Mouse (Mus musculus): ENCODE measurements around the gene Samd10. TPM values are rescaled to one million over a fixed set of nuclear protein-coding genes. Genes with fewer than 3 reads are reported as not detected.

Gene Samd10
- polyA plus RNA-seq, 1 experiment from 2014 or later = 29.2 TPM

GRCm38 (mm10) chr2:181588229-181588780 lies 10.7 kb downstream of the Samd10 start:
- no peak overlapping the region for H3K27ac ChIP-seq (ENCODE audit: low read depth, low read length)
- peaks cover 70% of the 10 kb centered on the region for H3K36me3 ChIP-seq (ENCODE audit: control insufficient read depth, insufficient read depth, low read length)
- no peak overlapping the region for H3K4me2 ChIP-seq (replicated peaks; ENCODE audit: low read depth, low read length)
- H3K9ac ChIP-seq (ENCODE audit: low read depth, low read length) = no peak overlapping the region
- 87% methylated on average over 11 of the region's 11 CpGs for WGBS
- no peak for ATAC-seq (ENCODE audit: low FRiP score, low TSS enrichment)
- no peaks in the 10 kb centered on the region for H3K9me3 ChIP-seq (ENCODE audit: control insufficient read depth, low read length)
- no peaks in the 10 kb centered on the region for H3K27me3 ChIP-seq (ENCODE audit: control insufficient read depth, insufficient read depth, low read length)
- peaks cover 12% of the 10 kb centered on the region; the same call in 1 of the 2 replicates for H3K4me1 ChIP-seq (ENCODE audit: control insufficient read depth, insufficient read depth, low read length)
- H3K4me3 ChIP-seq (ENCODE audit: low read length) = no peak overlapping the region

GRCm38 (mm10) chr2:181587796-181588195 lies 11.2 kb downstream of the Samd10 start:
- peaks cover 70% of the 10 kb centered on the region for H3K36me3 ChIP-seq (ENCODE audit: control insufficient read depth, insufficient read depth, low read length)
- no peak overlapping the region for H3K9ac ChIP-seq (ENCODE audit: low read depth, low read length)
- no peak overlapping the region for H3K4me3 ChIP-seq (ENCODE audit: low read length)
- H3K9me3 ChIP-seq (ENCODE audit: control insufficient read depth, low read length) = no peaks in the 10 kb centered on the region
- peaks cover 9% of the 10 kb centered on the region; the same call in 1 of the 2 replicates for H3K4me1 ChIP-seq (ENCODE audit: control insufficient read depth, insufficient read depth, low read length)
- no peaks in the 10 kb centered on the region for H3K27me3 ChIP-seq (ENCODE audit: control insufficient read depth, insufficient read depth, low read length)
- no peak overlapping the region for H3K27ac ChIP-seq (ENCODE audit: low read depth, low read length)
- no peak for ATAC-seq (ENCODE audit: low FRiP score, low TSS enrichment)
- WGBS = 82% methylated on average over 6 of the region's 6 CpGs
- no peak overlapping the region for H3K4me2 ChIP-seq (replicated peaks; ENCODE audit: low read depth, low read length)

GRCm38 (mm10) chr2:181586124-181586523 lies 12.9 kb downstream of the Samd10 start:
- no peaks in the 10 kb centered on the region for H3K9me3 ChIP-seq (ENCODE audit: control insufficient read depth, low read length)
- no peak overlapping the region for H3K4me3 ChIP-seq (ENCODE audit: low read length)
- no peak overlapping the region for H3K9ac ChIP-seq (ENCODE audit: low read depth, low read length)
- peaks cover 70% of the 10 kb centered on the region for H3K36me3 ChIP-seq (ENCODE audit: control insufficient read depth, insufficient read depth, low read length)
- H3K4me1 ChIP-seq (ENCODE audit: control insufficient read depth, insufficient read depth, low read length) = peaks cover 2% of the 10 kb centered on the region; the same call in 1 of the 2 replicates
- no peak overlapping the region for H3K27ac ChIP-seq (ENCODE audit: low read depth, low read length)
- no peak overlapping the region for H3K4me2 ChIP-seq (replicated peaks; ENCODE audit: low read depth, low read length)
- no peaks in the 10 kb centered on the region for H3K27me3 ChIP-seq (ENCODE audit: control insufficient read depth, insufficient read depth, low read length)
- WGBS = 92% methylated on average over 3 of the region's 3 CpGs
- no peak for ATAC-seq (ENCODE audit: low FRiP score, low TSS enrichment)

- Histone ChIP-seq H3K9me3 (ENCODE audit: control insufficient read depth, low read length) (no peaks in the 10 kb centered on the region), H3K4me1 (ENCODE audit: control insufficient read depth, insufficient read depth, low read length) (peaks cover 3% of the 10 kb centered on the region), H3K27me3 (ENCODE audit: control insufficient read depth, insufficient read depth, low read length) (no peaks in the 10 kb centered on the region), H3K36me3 (ENCODE audit: control insufficient read depth, insufficient read depth, low read length) (peaks cover 66% of the 10 kb centered on the region), H3K27ac (ENCODE audit: low read depth, low read length) (no peak overlapping the region), H3K9ac (ENCODE audit: low read depth, low read length) (no peak overlapping the region), H3K4me2 (replicated peaks; ENCODE audit: low read depth, low read length) (no peak overlapping the region), H3K4me3 (ENCODE audit: low read length) (no peak overlapping the region)
- 87% methylated on average over 5 of the region's 5 CpGs for WGBS
- no peak for ATAC-seq (ENCODE audit: low FRiP score, low TSS enrichment)
Observed at GRCm38 (mm10) chr2:181585506-181585905, 13.5 kb downstream of the Samd10 start.

GRCm38 (mm10) chr2:181584411-181584942 lies 14.5 kb downstream of the Samd10 start, which contains the start of gene Uckl1:
TSS of gene Uckl1 (minus strand) at chr2:181584892.
- no peaks in the 10 kb centered on the region for H3K9me3 ChIP-seq (ENCODE audit: control insufficient read depth, low read length)
- no peak within 1 kb of the TSS for H3K4me2 ChIP-seq (replicated peaks; ENCODE audit: low read depth, low read length)
- peaks cover 13% of the 10 kb centered on the region for H3K4me1 ChIP-seq (ENCODE audit: control insufficient read depth, insufficient read depth, low read length)
- H3K9ac ChIP-seq (ENCODE audit: low read depth, low read length) = no peak within 1 kb of the TSS
- no peak within 1 kb of the TSS for H3K4me3 ChIP-seq (ENCODE audit: low read length)
- H3K27me3 ChIP-seq (ENCODE audit: control insufficient read depth, insufficient read depth, low read length) = no peaks in the 10 kb centered on the region
- 96% methylated on average over 4 of the region's 4 CpGs for WGBS
- no peak for ATAC-seq (ENCODE audit: low FRiP score, low TSS enrichment)
- peaks cover 56% of the 10 kb centered on the region for H3K36me3 ChIP-seq (ENCODE audit: control insufficient read depth, insufficient read depth, low read length)
- H3K27ac ChIP-seq (ENCODE audit: low read depth, low read length) = no peak within 1 kb of the TSS

GRCm38 (mm10) chr2:181583460-181584257 lies 15.4 kb downstream of the Samd10 start:
- H3K36me3 ChIP-seq (ENCODE audit: control insufficient read depth, insufficient read depth, low read length) = peaks cover 48% of the 10 kb centered on the region
- ATAC-seq (ENCODE audit: low FRiP score, low TSS enrichment) = no peak

GRCm38 (mm10) chr2:181582939-181583338 lies 16.1 kb downstream of the Samd10 start:
- Histone ChIP-seq H3K36me3 (ENCODE audit: control insufficient read depth, insufficient read depth, low read length) (peaks cover 41% of the 10 kb centered on the region), H3K9me3 (ENCODE audit: control insufficient read depth, low read length) (no peaks in the 10 kb centered on the region), H3K9ac (ENCODE audit: low read depth, low read length) (no peak overlapping the region), H3K27me3 (ENCODE audit: control insufficient read depth, insufficient read depth, low read length) (no peaks in the 10 kb centered on the region), H3K4me2 (replicated peaks; ENCODE audit: low read depth, low read length) (no peak overlapping the region), H3K27ac (ENCODE audit: low read depth, low read length) (no peak overlapping the region), H3K4me3 (ENCODE audit: low read length) (no peak overlapping the region), H3K4me1 (ENCODE audit: control insufficient read depth, insufficient read depth, low read length) (peaks cover 28% of the 10 kb centered on the region)
- no peak for ATAC-seq (ENCODE audit: low FRiP score, low TSS enrichment)
- 93% methylated on average over 1 of the region's 1 CpGs for WGBS

More at GRCm38 (mm10) chr2:181583460-181584257, 15.4 kb downstream of the Samd10 start:
- H3K9ac ChIP-seq (ENCODE audit: low read depth, low read length) = no peak overlapping the region
- H3K27me3 ChIP-seq (ENCODE audit: control insufficient read depth, insufficient read depth, low read length) = no peaks in the 10 kb centered on the region
- no peaks in the 10 kb centered on the region for H3K9me3 ChIP-seq (ENCODE audit: control insufficient read depth, low read length)
- no peak overlapping the region for H3K27ac ChIP-seq (ENCODE audit: low read depth, low read length)
- 89% methylated on average over 3 of the region's 3 CpGs for WGBS
- peaks cover 21% of the 10 kb centered on the region for H3K4me1 ChIP-seq (ENCODE audit: control insufficient read depth, insufficient read depth, low read length)
- H3K4me3 ChIP-seq (ENCODE audit: low read length) = no peak overlapping the region
- H3K4me2 ChIP-seq (replicated peaks; ENCODE audit: low read depth, low read length) = no peak overlapping the region

GRCm38 (mm10) chr2:181582358-181582757 lies 16.7 kb downstream of the Samd10 start:
- ATAC-seq (ENCODE audit: low FRiP score, low TSS enrichment) = no peak
- peaks cover 28% of the 10 kb centered on the region for H3K4me1 ChIP-seq (ENCODE audit: control insufficient read depth, insufficient read depth, low read length)
- WGBS = 88% methylated on average over 2 of the region's 2 CpGs
- no peak overlapping the region for H3K27ac ChIP-seq (ENCODE audit: low read depth, low read length)
- no peaks in the 10 kb centered on the region for H3K9me3 ChIP-seq (ENCODE audit: control insufficient read depth, low read length)
- no peak overlapping the region for H3K9ac ChIP-seq (ENCODE audit: low read depth, low read length)
- H3K4me3 ChIP-seq (ENCODE audit: low read length) = peak overlapping the region; percentile 57; the same call in 1 of the 2 replicates
- peak overlapping the region; percentile 82; the same call in 1 of the 2 replicates for H3K4me2 ChIP-seq (replicated peaks; ENCODE audit: low read depth, low read length)
- H3K27me3 ChIP-seq (ENCODE audit: control insufficient read depth, insufficient read depth, low read length) = no peaks in the 10 kb centered on the region
- H3K36me3 ChIP-seq (ENCODE audit: control insufficient read depth, insufficient read depth, low read length) = peaks cover 36% of the 10 kb centered on the region
